Comparison of ENCODE assay signal across 13 mouse cellular contexts in genomic region chr11:121743915-121744628, GRCm38 (mm10). TPM values are rescaled to one million over a fixed set of nuclear protein-coding genes. Genes with fewer than 3 reads are reported as not detected.
A peak's percentile ranks its signal among the peaks of the same experiment; 100 is the strongest.
DNase-seq lines count a peak whose midpoint lies in the region; ATAC-seq and TF ChIP-seq lines count a peak whose summit lies in the region.
"Had no signal": no experiment of that assay in that cellular context is flagged by ENCODE, and none has a peak within 500 bp of the region (broad histone marks: within the 10 kb centered on the region; RNA-seq: fewer than 3 reads in every experiment).

No protein-coding gene starts in this region.

- peaks cover 11% of the 10 kb centered on the region for H3K4me1 ChIP-seq in liver, postnatal 0 days (ENCODE audit: insufficient read depth)
- no peaks in the 10 kb centered on the region for H3K4me1 ChIP-seq in liver, embryonic 11.5 days (replicated peaks; ENCODE audit: control insufficient read depth, insufficient read depth, low read length)
- peaks cover 7% of the 10 kb centered on the region for H3K4me1 ChIP-seq in bone marrow, adult 2 months (ENCODE audit: control insufficient read depth, insufficient read depth, low read length)

- TF ChIP-seq EP300 in liver, postnatal 0 days (IDR thresholded peaks at IDR 0.05; ENCODE audit: low read depth): no peak

- H3K27me3 ChIP-seq in liver, postnatal 0 days (ENCODE audit: insufficient read depth, low read length): no peaks in the 10 kb centered on the region
- no peaks in the 10 kb centered on the region for H3K27me3 ChIP-seq in liver, embryonic 11.5 days (replicated peaks; ENCODE audit: control insufficient read depth, insufficient read depth, low read length)
- H3K27me3 ChIP-seq: embryonic facial prominence, embryonic 15.5 days had no signal

- peak; percentile 21; the same call in 1 of the 2 replicates for TF ChIP-seq CTCF in liver, postnatal 0 days (IDR thresholded peaks at IDR 0.05; ENCODE audit: low read depth)
- no peak for TF ChIP-seq CTCF in bone marrow, adult 2 months (IDR thresholded peaks at IDR 0.05; ENCODE audit: control insufficient read depth, insufficient read depth, low read length)

- no peak for ATAC-seq in CD4-positive, CD25-positive, alpha-beta regulatory T cell, adult 4 months
- ATAC-seq in liver, postnatal 0 days: no peak
- ATAC-seq in liver, embryonic 11.5 days (replicated peaks; ENCODE audit: low FRiP score): no peak
- ATAC-seq in megakaryocyte, adult 5-6 weeks (ENCODE audit: poor library complexity, severe bottlenecking): peak; percentile 37

- no peak overlapping the region for H3K4me2 ChIP-seq in liver, postnatal 0 days (ENCODE audit: low read depth, low read length)
- H3K4me2 ChIP-seq in liver, embryonic 11.5 days: no peak overlapping the region
- H3K4me2 ChIP-seq: embryonic facial prominence, embryonic 15.5 days had no signal

- no peaks in the 10 kb centered on the region for H3K9me3 ChIP-seq in liver, postnatal 0 days (ENCODE audit: low read length)
- H3K9me3 ChIP-seq in liver, embryonic 11.5 days (ENCODE audit: control insufficient read depth, low read length): no peaks in the 10 kb centered on the region
- H3K9me3 ChIP-seq: embryonic facial prominence, embryonic 15.5 days; hindbrain, embryonic 10.5 days had no signal

- H3K27ac ChIP-seq in liver, postnatal 0 days (ENCODE audit: low read depth): peak overlapping the region; percentile 23
- no peak overlapping the region for H3K27ac ChIP-seq in liver, embryonic 11.5 days (ENCODE audit: low read depth, low read length)
- H3K27ac ChIP-seq in bone marrow, adult 2 months (ENCODE audit: control insufficient read depth, insufficient read depth, low read depth, low read length, poor library complexity): peak overlapping the region; percentile 74
- H3K27ac ChIP-seq: embryonic facial prominence, embryonic 15.5 days; hindbrain, embryonic 10.5 days had no signal

- H3K4me3 ChIP-seq in liver, postnatal 0 days (ENCODE audit: low read depth, low read length): no peak overlapping the region
- no peak overlapping the region for H3K4me3 ChIP-seq in liver, embryonic 11.5 days (ENCODE audit: low read depth, low read length)
- no peak overlapping the region for H3K4me3 ChIP-seq in bone marrow, adult 2 months (replicated peaks; ENCODE audit: control insufficient read depth, low read depth, low read length)
- H3K4me3 ChIP-seq: embryonic facial prominence, embryonic 15.5 days; hindbrain, embryonic 10.5 days had no signal

- H3K36me3 ChIP-seq in liver, postnatal 0 days (replicated peaks; ENCODE audit: insufficient read depth, low read length): no peaks in the 10 kb centered on the region
- no peaks in the 10 kb centered on the region for H3K36me3 ChIP-seq in liver, embryonic 11.5 days (ENCODE audit: control insufficient read depth, insufficient read depth, low read length)
- H3K36me3 ChIP-seq: embryonic facial prominence, embryonic 15.5 days; hindbrain, embryonic 10.5 days had no signal

- TF ChIP-seq POLR2A in bone marrow, adult 2 months (IDR thresholded peaks at IDR 0.05; ENCODE audit: borderline replicate concordance, control insufficient read depth, low read depth, low read length): no peak

- peak; percentile 15 for DNase-seq in CD4-positive, CD25-positive, alpha-beta regulatory T cell, adult 2 months (ENCODE audit: low read depth, low spot score)
- DNase-seq in liver, postnatal 0 days: no peak
- DNase-seq in liver, embryonic 11.5 days (ENCODE audit: low spot score): no peak
- no peak for DNase-seq in urinary bladder, postnatal 14 days (ENCODE audit: low spot score)
- DNase-seq in spleen, postnatal 10 days (ENCODE audit: low spot score in 2 of 2): no peak
- DNase-seq: adrenal gland, postnatal 14 days; cerebellum, adult 9-10 months; spleen, adult 18-20 months had no signal

- no peak overlapping the region for H3K9ac ChIP-seq in liver, postnatal 0 days (replicated peaks)
- no peak overlapping the region for H3K9ac ChIP-seq in liver, embryonic 11.5 days (ENCODE audit: low read depth, low read length)
- H3K9ac ChIP-seq: embryonic facial prominence, embryonic 15.5 days had no signal

RNA-seq across cellular contexts. Expression of gene Metrnl, which starts 42.7 kb away (rescaled TPM):
- under 1 TPM; 0.23 to 0.80 TPM for polyA plus RNA-seq in CD4-positive, CD25-positive, alpha-beta regulatory T cell, adult 4 months (2017; shearing (Covaris generic))
- polyA plus RNA-seq in liver, postnatal 0 days (2015; fragmentation: Nextera tagmentation; extraction: Ambion mirVana): 4.7 and 6.7 TPM in 2 replicates
- 4.5 and 4.7 TPM in 2 replicates for polyA plus RNA-seq in liver, embryonic 11.5 days (2014; fragmentation: Nextera tagmentation; extraction: Ambion mirVana)
- 5.4 and 5.5 TPM in 2 replicates for polyA plus RNA-seq in bone marrow, adult 2 months (2011; ENCODE audit: insufficient read depth, insufficient read length, low replicate concordance, missing spikeins)
- 32.9 and 40.5 TPM in 2 replicates for total RNA-seq in megakaryocyte, adult 5-6 weeks (2015)
- total RNA-seq in megakaryocyte, adult 5-6 weeks (2017): 16.4 and 20.6 TPM in 2 replicates
